Mouse (Mus musculus) thymus, adult 18-20 months (tissue): Measurements from ENCODE around the gene Olfr1229.

Experiments
- DNase-seq, 2 experiments: peaks; one replicate each; pipeline ENCODE4 v3.0.0; 2022; ENCODE audit warnings: mixed read lengths in 2 of 2

Olfr1229 gene

DNA sequence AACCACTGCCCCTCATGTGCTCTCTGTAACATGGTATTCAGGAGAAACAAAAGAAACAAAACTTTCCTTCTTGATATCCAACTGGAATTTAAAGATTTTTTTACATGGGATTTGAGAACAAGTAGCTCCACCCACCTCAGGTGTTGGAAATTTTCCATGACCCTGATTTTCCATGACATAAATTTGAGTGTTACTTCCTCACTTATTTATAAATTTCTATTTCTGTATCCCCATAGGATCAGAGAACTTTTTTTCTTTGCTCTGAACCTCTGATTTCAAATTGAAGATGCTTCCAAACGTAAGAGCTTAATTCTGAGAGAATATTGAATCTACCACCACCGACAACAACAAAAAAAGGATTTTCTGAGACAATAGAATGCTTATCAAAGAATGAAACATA is at the start of gene Olfr1229:
TSS of gene Olfr1229 (minus strand) at position 101 of the 400 bp plus-strand sequence.
- DNase-seq: no peak

DNA sequence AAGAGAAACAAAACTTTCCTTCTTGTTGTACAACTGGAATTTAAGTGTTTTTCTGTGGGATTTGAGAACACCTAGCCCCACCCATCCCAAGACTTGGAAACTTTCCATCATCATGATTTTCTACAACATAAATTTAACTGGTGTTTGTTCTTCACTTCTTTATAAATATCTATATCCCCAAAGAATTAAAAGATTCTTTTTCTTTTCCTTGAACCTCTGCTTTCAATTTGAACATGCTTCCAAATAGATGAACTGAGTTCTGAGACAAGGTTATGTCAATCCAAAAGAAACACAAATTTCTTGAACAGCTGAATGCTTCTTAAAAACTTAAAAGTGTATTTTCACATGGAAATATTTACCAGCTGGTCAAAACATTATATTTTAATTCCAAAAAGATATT is 41.8 kb upstream of the Olfr1229 start, which contains the start of gene Olfr1232:
TSS of gene Olfr1232 (minus strand) at position 101 of the 400 bp plus-strand sequence.
- DNase-seq: no peak

DNA sequence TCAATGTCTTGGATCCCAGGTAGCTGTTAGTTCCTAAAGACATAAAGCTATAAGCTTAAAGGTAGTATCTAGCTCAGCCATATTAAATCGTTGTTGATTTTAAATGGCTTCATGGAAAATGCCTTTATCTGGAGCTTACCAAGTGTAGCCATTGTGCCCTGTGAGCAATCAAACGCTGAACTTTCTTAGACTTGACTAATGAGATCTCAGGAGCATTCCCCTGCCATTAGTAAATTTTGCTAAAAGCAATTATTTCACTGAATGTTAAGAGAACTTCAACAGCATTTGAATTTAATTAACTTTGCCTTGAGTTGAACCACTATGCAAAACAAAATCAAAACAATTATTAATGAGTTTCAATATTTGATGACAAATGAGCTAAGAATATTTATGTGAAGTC is 19.2 kb upstream of the Olfr1229 start, which contains the start of gene Olfr1231:
TSS of gene Olfr1231 (minus strand) at position 101 of the 400 bp plus-strand sequence.
- DNase-seq: no peak

DNA sequence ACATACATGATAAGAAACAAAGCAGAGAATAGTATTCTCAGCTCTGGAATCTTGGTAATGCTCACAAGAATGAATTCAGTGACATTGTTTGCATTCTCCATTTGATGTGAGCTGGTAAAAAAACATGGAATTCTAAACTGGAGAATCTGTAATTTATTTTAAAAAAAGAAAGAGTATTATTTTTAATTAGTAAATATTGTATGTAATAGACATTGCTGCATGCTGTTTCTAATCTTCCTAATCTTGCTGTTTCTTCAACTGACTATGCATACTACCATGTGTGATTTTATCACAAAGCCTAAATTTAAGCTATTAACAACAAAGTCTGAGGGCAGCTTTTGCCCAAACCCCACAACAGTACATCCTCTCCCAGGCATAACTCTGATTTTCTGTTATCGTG is 9.4 kb upstream of the Olfr1229 start, which contains the start of gene Olfr1230:
TSS of gene Olfr1230 (minus strand) at position 101 of the 400 bp plus-strand sequence.
- DNase-seq: no peak

DNA sequence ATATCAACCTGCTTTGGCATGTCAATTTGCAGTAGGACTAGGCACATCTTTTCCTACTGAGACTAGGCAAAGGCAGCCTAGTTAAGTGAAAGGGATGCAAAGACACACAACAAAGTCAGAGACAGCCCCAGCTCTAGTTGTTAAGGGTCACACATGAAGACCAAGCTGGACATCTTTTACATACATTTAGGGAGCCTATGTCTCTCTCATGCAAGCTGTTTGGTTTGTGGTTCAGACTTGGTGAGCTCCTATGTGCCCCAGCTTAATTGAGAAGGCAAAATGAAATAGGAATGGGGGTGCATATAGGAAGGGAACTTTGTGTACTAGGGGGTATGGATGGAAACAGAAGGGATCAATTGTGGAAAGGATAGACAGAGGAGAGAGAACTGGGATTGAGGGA is 33.9 kb downstream of the Olfr1229 start, which contains the start of gene Olfr1228:
TSS of gene Olfr1228 (minus strand) at position 101 of the 400 bp plus-strand sequence.
- no peak for DNase-seq
